Mouse (Mus musculus): ENCODE measurements at regions not wholly inside any gene's neighbourhood (a gene's known extent, or its start where the extent isn't known, plus 50 kb on each side); places are given as distances from the start of the nearest gene placed in this dataset.

- TF ChIP-seq CTCF (IDR thresholded peaks at IDR 0.05; ENCODE audit: borderline replicate concordance, control insufficient read depth, extremely low read depth, insufficient read depth, low read length, poor library complexity) (no peak), POLR2A (IDR thresholded peaks at IDR 0.05; ENCODE audit: control insufficient read depth, extremely low read depth, insufficient read depth, low read length, poor library complexity) (no peak)
Observed at GRCm38 (mm10) chr6:97707401-97707800, 90.1 kb upstream of the Frmd4b start.
